Mouse (Mus musculus): Measurements from ENCODE around the gene Nhsl1. TPM values are rescaled to one million over a fixed set of nuclear protein-coding genes. Genes with fewer than 3 reads are reported as not detected.

The Nhsl1 gene
- total RNA-seq, 2 experiments from 2014 or later: 4.4 to 5.7 TPM

DNA sequence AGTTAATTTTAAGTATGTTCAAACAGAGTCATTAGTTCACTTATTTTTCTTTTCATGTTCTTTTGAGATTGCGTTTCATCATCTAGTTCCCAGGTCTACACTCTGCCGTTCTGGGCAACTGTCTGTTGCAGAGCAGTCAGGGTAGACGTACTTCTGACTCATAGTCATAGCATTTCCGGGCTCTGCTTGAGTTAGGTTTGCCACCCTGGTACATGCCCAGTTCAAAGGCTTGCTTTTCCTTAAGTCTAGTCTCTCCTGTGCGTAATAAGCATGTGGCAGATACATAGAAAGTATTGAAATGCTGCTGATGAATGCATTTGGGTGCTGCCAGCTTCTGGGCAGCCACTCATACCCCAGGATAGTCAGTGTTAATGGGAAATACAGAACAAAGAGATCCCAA lies 152.9 kb downstream of the Nhsl1 start:
- DNase-seq: no peak
- intact Hi-C loops (cut with DNase I): no loop called here

DNA sequence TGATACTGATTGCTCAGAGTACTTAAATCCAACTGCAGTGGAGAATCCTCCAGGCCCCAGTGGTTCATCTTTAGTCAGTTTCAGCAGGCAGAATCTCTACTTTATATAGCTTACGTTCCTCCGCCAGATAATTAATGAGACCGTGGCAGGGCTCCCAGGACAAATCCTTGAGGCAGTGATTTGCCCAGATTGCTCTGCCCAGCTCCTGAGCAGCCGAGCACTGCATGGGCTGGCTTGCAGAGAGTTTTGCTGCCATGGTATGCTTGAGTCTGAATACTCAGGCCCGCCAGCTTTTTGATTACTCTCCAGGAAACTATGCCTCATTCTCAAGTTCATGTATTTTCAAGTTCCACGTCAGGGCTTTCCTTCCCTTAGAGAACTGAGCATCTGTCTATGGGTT lies 156.3 kb downstream of the Nhsl1 start:
- intact Hi-C loops (cut with DNase I): no loop called here
- peak in 1 of 2 experiments; percentile 17 for DNase-seq

DNA sequence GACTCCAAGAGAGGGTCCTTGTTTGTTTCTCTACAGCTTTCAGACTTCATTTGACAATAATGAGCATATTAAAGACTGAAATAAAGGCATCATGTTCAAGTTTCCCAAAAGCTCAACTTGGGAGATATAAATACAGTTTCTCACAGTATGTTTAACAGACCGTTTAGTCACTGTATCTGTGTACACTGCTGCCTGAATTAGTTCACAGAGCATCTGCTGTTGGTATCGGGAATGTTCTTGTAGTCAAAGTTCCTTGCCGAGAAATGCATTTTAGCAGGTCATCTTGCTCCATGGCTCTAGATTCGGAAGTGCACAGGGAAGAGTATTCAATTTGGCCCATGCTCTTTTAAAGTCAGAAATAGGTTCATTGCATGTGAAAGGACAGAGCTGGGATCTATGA lies 159.5 kb downstream of the Nhsl1 start:
- intact Hi-C loops (cut with DNase I): no loop called here

GRCm38 (mm10) chr10:18479285-18479684 lies 160.5 kb downstream of the Nhsl1 start:
- DNase-seq: no peak
- intact Hi-C loops (cut with DNase I): no loop called here

More for the DNA sequence above, 159.5 kb downstream of the Nhsl1 start:
- DNase-seq: no peak

GRCm38 (mm10) chr10:18480836-18481235 lies 162.1 kb downstream of the Nhsl1 start:
- no peak for DNase-seq
- intact Hi-C loops (cut with DNase I): no loop called here

DNA sequence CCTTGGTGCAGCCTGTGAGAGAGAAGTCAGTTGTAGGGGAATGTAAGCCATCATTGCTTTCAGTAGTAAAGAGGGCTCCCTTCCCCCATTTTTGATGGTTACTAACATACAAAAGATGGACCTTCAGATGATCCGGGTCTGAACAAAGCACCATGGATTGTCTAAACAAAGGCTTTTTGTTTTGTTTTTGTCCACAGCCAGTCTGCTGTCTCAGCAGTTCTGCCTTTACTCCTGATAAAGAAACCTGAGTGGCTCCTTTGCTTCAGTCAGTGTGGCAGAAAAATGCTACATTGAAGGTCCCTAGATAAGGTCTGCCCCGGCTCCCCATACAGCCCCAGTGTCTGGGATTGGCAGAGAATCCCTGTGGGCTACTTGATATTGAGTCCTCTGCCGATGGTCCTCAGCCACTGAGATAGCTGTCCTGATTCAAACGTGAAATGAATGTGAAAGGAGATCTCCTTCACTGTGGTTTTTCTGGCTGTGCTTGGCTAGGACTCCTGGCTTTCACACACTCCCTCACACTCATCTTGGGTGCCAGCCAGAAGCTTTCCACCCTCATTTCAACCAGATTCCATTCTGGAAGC lies 163.9 kb downstream of the Nhsl1 start:
- no peak for DNase-seq

GRCm38 (mm10) chr10:18483658-18484057 lies 164.9 kb downstream of the Nhsl1 start:
- intact Hi-C loops (cut with DNase I): no loop called here

More for the DNA sequence above, 163.9 kb downstream of the Nhsl1 start:
- intact Hi-C loops (cut with DNase I): no loop called here

GRCm38 (mm10) chr10:18484731-18485130 lies 165.9 kb downstream of the Nhsl1 start:
- no peak for DNase-seq
- intact Hi-C loops (cut with DNase I): no loop called here

More at GRCm38 (mm10) chr10:18483658-18484057, 164.9 kb downstream of the Nhsl1 start:
- DNase-seq: no peak

DNA sequence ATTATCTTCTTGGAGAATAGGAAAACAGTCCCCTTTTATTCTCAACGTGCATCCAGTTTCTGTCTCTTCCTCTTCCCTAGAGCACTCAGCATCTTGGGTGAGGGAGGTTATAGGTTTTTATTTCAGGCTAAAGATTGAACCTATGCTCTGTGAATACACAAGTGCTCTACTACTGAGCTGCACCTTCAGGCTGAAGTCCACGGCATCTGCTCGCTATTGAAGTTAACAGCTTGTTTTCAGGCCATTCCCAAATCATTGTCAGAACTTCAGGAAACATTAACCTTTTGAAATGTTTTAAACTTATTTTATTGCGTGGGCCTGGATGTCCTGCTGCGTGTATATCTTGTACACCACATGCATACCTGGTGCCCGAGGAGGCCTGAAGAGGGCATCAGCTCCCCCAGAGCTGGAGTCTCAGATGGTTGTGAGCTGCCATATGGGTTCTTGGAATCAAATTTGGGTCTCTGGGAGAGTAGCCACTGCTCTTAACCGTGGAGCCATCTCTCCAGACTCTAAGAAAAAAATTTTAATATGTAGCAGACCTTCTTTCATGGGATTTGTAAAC lies 169.5 kb downstream of the Nhsl1 start:
- intact Hi-C loops (cut with DNase I): no loop called here
- DNase-seq: no peak

DNA sequence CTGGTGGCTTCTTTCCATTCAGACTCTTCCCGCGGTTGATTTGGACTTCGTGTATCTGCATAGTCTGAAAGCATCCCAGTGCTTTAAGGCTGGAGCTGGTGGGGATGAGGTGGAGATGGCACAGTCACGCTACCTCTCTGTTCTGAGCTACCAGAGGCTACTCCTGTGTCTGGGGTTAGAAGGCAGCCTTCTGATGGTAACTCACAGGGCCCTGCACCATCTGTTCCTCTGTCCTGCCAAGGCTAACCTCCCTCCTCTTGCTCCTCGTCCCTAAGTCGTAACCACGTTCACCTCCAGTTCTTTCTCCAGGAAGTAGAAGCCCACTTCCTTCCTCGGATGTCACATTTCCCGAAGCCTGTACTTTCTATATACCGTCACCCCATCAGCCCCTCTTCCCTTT lies 171.2 kb downstream of the Nhsl1 start:
- no peak for DNase-seq
- intact Hi-C loops (cut with DNase I): no loop called here

DNA sequence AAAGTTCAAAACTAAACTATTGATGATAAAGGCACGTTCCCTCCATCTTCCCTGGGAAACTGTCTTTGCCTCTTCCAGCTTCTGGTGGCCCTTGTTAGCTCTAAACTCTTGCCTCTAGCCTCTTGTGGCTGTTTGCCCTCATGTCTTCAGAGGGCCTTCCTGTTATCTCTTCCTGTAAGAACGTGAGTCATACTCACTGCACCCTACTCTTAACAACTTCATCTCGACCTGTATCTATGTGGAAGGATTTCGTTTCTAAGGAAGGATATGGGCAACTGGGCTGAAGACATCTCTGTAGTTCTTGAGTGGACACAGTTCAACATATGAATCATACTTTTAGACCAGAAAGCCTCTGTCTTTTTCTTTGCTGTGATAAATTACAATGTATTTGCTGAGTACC lies 173.2 kb downstream of the Nhsl1 start:
- DNase-seq: no peak
- intact Hi-C loops (cut with DNase I): no loop called here

- intact Hi-C loops (cut with DNase I): no loop called here
- no peak for DNase-seq
Measured at GRCm38 (mm10) chr10:18493010-18493894, 174.5 kb downstream of the Nhsl1 start.

DNA sequence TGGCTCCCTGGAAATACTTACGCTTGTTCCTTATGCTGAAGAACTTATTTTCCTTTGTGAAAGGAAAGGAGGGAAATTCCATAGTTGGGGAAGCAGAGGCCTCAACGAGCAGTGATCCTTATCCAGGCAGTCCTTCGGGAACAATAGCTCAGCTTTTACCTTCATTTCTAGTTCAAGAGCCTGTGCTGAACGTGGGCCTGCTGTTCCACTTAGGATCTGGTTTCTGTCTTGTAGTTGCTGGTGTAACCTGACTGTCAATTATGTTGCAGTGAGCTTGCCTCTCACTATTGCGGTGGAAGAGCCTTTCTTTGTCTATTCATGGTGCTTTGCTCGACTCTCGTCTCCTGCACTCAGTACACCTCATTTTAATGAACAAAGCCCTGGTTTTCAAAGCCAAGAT lies 175.5 kb downstream of the Nhsl1 start:
- intact Hi-C loops (cut with DNase I): no loop called here
- DNase-seq: no peak

- intact Hi-C loops (cut with DNase I): no loop called here
- DNase-seq: no peak
Measured at GRCm38 (mm10) chr10:18497066-18497465, 178.3 kb downstream of the Nhsl1 start.

- intact Hi-C loops (cut with DNase I): no loop called here
- no peak for DNase-seq
Measured at GRCm38 (mm10) chr10:18501997-18502396, 183.2 kb downstream of the Nhsl1 start.

DNA sequence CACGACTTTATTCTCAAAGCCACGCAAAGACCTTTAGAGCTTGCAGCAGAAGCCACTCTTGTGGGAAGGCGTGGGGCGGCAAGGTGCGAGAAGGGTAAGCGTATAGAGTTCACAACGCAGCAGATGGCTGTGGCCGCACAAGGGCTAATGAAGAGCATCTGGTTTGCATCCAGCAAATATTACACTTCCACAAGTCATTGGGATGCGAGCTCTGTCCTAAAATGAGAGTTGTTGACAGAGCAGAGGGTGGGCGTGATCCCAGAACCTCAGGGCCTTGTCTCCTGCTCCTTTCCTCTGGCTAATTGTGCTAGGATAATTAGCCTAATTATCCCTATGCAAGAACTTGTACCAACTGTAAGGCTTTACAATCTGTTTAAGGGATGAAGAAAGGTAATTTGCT lies 186.9 kb downstream of the Nhsl1 start:
- intact Hi-C loops (cut with DNase I): no loop called here
- DNase-seq: no peak

- intact Hi-C loops (cut with DNase I): no loop called here
- DNase-seq: no peak
Measured at GRCm38 (mm10) chr10:18506501-18506946, 187.7 kb downstream of the Nhsl1 start.

DNA sequence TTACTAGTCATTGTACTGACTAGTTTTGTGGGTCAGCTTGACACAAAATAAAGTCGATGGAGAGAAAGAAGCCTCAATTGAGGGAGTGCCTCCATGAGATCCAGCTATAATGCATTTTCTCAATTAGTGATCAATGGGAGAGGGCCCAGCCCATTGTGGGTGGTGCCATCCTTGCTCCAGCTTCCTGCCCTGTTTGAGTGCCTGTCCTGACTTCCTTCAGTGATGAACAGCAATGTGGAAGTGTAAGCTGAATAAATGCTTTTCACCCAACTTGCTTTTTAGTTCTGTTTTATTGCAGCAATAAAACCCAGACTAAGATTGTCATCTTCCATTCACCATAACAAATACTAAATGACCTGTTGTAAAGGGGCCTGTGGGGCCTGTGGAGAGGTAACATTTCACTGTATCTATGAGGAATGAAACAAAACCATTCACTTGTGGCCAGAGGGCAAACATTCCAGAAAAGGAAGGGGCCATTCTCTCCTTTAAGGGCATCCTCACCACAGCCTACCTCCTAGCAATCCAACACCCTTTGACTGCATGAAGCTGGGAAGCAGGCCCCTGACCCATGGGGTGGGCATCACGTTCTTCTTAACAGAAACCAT lies 189.2 kb downstream of the Nhsl1 start:
- intact Hi-C loops (cut with DNase I): no loop called here
- no peak for DNase-seq

GRCm38 (mm10) chr10:18508586-18508985 lies 189.8 kb downstream of the Nhsl1 start:
- DNase-seq: no peak
- intact Hi-C loops (cut with DNase I): no loop called here

DNA sequence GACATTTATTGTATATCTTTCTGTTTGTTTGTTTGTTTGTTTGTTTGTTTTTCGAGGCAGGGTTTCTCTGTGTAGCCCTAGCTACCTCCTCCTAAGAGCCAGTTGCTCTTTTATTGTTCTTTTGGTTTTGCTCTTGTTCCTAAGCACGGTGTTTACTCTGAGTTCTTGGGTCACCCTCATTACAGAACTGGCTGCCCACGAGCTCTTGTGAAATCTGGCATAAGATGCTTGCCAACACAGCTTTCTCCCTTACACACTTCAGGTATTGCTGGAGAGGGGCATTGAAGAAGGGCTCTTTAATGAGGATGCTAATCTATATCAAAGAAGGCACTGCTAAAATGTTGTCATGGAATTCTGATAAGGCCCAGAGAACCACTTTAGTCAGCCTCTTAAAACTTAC lies 191.9 kb downstream of the Nhsl1 start:
- intact Hi-C loops (cut with DNase I): no loop called here
- DNase-seq: no peak

- intact Hi-C loops (cut with DNase I): no loop called here
- no peak for DNase-seq
Measured at GRCm38 (mm10) chr10:18511496-18511895, 192.7 kb downstream of the Nhsl1 start.

Measured in gastrocnemius, postnatal 36 days (tissue).